Mouse (Mus musculus) C2C12 (cell line): ENCODE measurements around the gene Shisa5.

ENCODE experiments used
- CEBPB ChIP-seq: IDR thresholded peaks from one replicate; pipeline ENCODE4 v1.6.1; 2011; ENCODE audit warnings: low read depth, mild to moderate bottlenecking, control low read depth, moderate library complexity
- CTCF ChIP-seq: IDR thresholded peaks from one replicate; pipeline ENCODE4 v1.5.1; 2011; ENCODE audit not compliant: control insufficient read depth, insufficient read depth, insufficient read length
- FOSL1 ChIP-seq: IDR thresholded peaks from one replicate; pipeline ENCODE4 v1.8.0; 2011; ENCODE audit warnings: mild to moderate bottlenecking, low read length; ENCODE audit not compliant: poor library complexity, insufficient read depth, severe bottlenecking
- MAX ChIP-seq: IDR thresholded peaks from one replicate; pipeline ENCODE4 v1.6.1; 2011; ENCODE audit warnings: mild to moderate bottlenecking, control low read depth
- MYOG ChIP-seq: IDR thresholded peaks from one replicate; pipeline ENCODE4 v1.6.1; 2011; ENCODE audit not compliant: control insufficient read depth, insufficient read length; ENCODE audit errors: extremely low read depth
- USF1 ChIP-seq: IDR thresholded peaks from one replicate; pipeline ENCODE4 v1.6.1; 2011; ENCODE audit warnings: low read depth, mild to moderate bottlenecking, control low read depth, moderate library complexity

DNA sequence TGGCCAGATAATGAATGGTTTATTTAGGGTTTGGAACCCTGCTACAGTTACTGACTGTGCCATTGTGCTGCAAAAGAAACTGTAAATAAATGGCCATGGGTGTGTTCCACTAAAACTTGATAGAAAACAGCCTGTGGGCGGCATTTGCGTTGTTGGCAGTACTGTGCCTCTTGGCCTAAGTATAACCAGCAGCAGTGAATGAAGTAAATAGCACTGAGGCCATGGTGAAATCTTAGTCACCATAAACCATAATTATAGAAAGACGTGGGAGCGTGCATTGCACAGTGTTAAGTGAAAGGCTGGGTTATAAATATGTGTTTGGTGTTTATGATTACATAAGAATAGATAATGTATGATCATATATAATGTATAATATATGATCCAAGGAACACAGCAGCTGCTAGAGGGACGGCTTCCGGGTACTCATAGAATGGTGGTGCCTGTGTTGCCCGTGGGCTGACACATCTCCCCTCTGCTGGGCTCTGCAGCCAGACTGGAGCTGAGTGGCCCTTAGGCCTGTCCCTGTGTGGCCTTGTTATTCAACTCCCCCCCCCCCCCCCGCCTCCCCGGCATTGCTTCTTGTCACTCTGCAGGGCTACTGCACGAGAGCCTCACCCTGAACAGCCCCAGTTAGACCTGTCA lies 29.2 kb upstream of the Shisa5 start:
- no peak for TF ChIP-seq CTCF
- TF ChIP-seq MAX, result no peak
- no peak for TF ChIP-seq CEBPB
- no peak for TF ChIP-seq FOSL1
- TF ChIP-seq USF1, result no peak
- TF ChIP-seq MYOG, result no peak
